ENCODE assay signal across 9 mouse cellular contexts in genomic region chr11:58641057-58641456, GRCm38 (mm10). TPM values are rescaled to one million over a fixed set of nuclear protein-coding genes. Genes with fewer than 3 reads are reported as not detected.
A peak's percentile ranks its signal among the peaks of the same experiment; 100 is the strongest.
DNase-seq lines count a peak whose midpoint lies in the region; ATAC-seq lines count a peak whose summit lies in the region.
"Had no signal": no experiment of that assay in that cellular context is flagged by ENCODE, and none has a peak within 500 bp of the region (broad histone marks: within the 10 kb centered on the region; RNA-seq: fewer than 3 reads in every experiment).

No protein-coding gene starts in this region.

- peaks cover 47% of the 10 kb centered on the region for H3K27me3 ChIP-seq in heart, embryonic 10.5 days (ENCODE audit: insufficient read depth, poor library complexity, severe bottlenecking)
- no peaks in the 10 kb centered on the region; the same call in 1 of the 2 replicates for H3K27me3 ChIP-seq in embryonic facial prominence, embryonic 11.5 days (ENCODE audit: control insufficient read depth, insufficient read depth, low read length)
- H3K27me3 ChIP-seq in intestine, embryonic 14.5 days (replicated peaks; ENCODE audit: control insufficient read depth, insufficient read depth, low read length): peaks cover 14% of the 10 kb centered on the region; the same call in 1 of the 2 replicates
- peaks cover 12% of the 10 kb centered on the region; the same call in 1 of the 2 replicates for H3K27me3 ChIP-seq in midbrain, embryonic 15.5 days (replicated peaks)

- no peak for DNase-seq in heart, embryonic 10.5 days (ENCODE audit: low spot score)
- no peak for DNase-seq in heart, adult 18-20 months
- no peak for DNase-seq in embryonic facial prominence, embryonic 11.5 days (ENCODE audit: low spot score)
- no peak for DNase-seq in intestine, embryonic 14.5 days (ENCODE audit: low spot score)
- no peak for DNase-seq in urinary bladder, postnatal 36 days (ENCODE audit: low spot score in 2 of 2)
- DNase-seq in cerebellum, postnatal 4 days (ENCODE audit: low spot score in 2 of 2): no peak
- no peak for DNase-seq in lung, postnatal 36 days

- H3K4me3 ChIP-seq in heart, embryonic 10.5 days: peak overlapping the region; percentile 58
- peak overlapping the region; percentile 31; the same call in 1 of the 2 replicates for H3K4me3 ChIP-seq in embryonic facial prominence, embryonic 11.5 days (ENCODE audit: low read depth, low read length)
- H3K4me3 ChIP-seq in intestine, embryonic 14.5 days (ENCODE audit: low read depth, low read length): no peak overlapping the region
- H3K4me3 ChIP-seq in midbrain, embryonic 15.5 days: peak overlapping the region; percentile 47

- ATAC-seq in embryonic facial prominence, embryonic 11.5 days (replicated peaks; ENCODE audit: insufficient number of reproducible peaks, low FRiP score, low TSS enrichment, low read depth): no peak
- no peak for ATAC-seq in intestine, embryonic 14.5 days (replicated peaks; ENCODE audit: low FRiP score, low TSS enrichment, low read depth)
- no peak for ATAC-seq in midbrain, embryonic 15.5 days (replicated peaks)

- 27% methylated on average over 14 of the region's 14 CpGs for WGBS in heart, embryonic 10.5 days
- 28% methylated on average over 14 of the region's 14 CpGs for WGBS in embryonic facial prominence, embryonic 11.5 days
- WGBS in intestine, embryonic 14.5 days: 31% methylated on average over 14 of the region's 14 CpGs
- WGBS in midbrain, embryonic 15.5 days: 24% methylated on average over 14 of the region's 14 CpGs

- H3K27ac ChIP-seq in heart, embryonic 10.5 days: peak overlapping the region; percentile 83; the same call in 1 of the 2 replicates
- no peak overlapping the region for H3K27ac ChIP-seq in embryonic facial prominence, embryonic 11.5 days (replicated peaks; ENCODE audit: low read depth, low read length)
- H3K27ac ChIP-seq in intestine, embryonic 14.5 days (ENCODE audit: low read depth): no peak overlapping the region
- no peak overlapping the region for H3K27ac ChIP-seq in midbrain, embryonic 15.5 days

- peaks cover 9% of the 10 kb centered on the region for H3K4me1 ChIP-seq in heart, embryonic 10.5 days
- H3K4me1 ChIP-seq in embryonic facial prominence, embryonic 11.5 days (ENCODE audit: control insufficient read depth, insufficient read depth, low read length): no peaks in the 10 kb centered on the region
- peaks cover 6% of the 10 kb centered on the region; the same call in 1 of the 2 replicates for H3K4me1 ChIP-seq in intestine, embryonic 14.5 days (replicated peaks; ENCODE audit: control insufficient read depth, insufficient read depth, low read length)
- H3K4me1 ChIP-seq in midbrain, embryonic 15.5 days: peaks cover 10% of the 10 kb centered on the region

- no peaks in the 10 kb centered on the region for H3K36me3 ChIP-seq in heart, embryonic 10.5 days
- H3K36me3 ChIP-seq in embryonic facial prominence, embryonic 11.5 days (replicated peaks; ENCODE audit: control insufficient read depth, insufficient read depth, low read depth, low read length): no peaks in the 10 kb centered on the region
- no peaks in the 10 kb centered on the region for H3K36me3 ChIP-seq in intestine, embryonic 14.5 days (ENCODE audit: control insufficient read depth, insufficient read depth, low read length)
- no peaks in the 10 kb centered on the region for H3K36me3 ChIP-seq in midbrain, embryonic 15.5 days (replicated peaks)

- H3K9ac ChIP-seq in embryonic facial prominence, embryonic 11.5 days (replicated peaks; ENCODE audit: low read length): no peak overlapping the region
- H3K9ac ChIP-seq in intestine, embryonic 14.5 days (ENCODE audit: low read length): no peak overlapping the region
- H3K9ac ChIP-seq in midbrain, embryonic 15.5 days: peak overlapping the region; percentile 50; the same call in 1 of the 2 replicates

- no peaks in the 10 kb centered on the region for H3K9me3 ChIP-seq in heart, embryonic 10.5 days
- no peaks in the 10 kb centered on the region for H3K9me3 ChIP-seq in embryonic facial prominence, embryonic 11.5 days (replicated peaks; ENCODE audit: control insufficient read depth, low read length)
- no peaks in the 10 kb centered on the region for H3K9me3 ChIP-seq in intestine, embryonic 14.5 days (ENCODE audit: control insufficient read depth, low read length)
- H3K9me3 ChIP-seq in midbrain, embryonic 15.5 days: no peaks in the 10 kb centered on the region

- H3K4me2 ChIP-seq in embryonic facial prominence, embryonic 11.5 days (ENCODE audit: low read depth, low read length): no peak overlapping the region
- H3K4me2 ChIP-seq in intestine, embryonic 14.5 days (ENCODE audit: low read length): peak overlapping the region; percentile 67
- H3K4me2 ChIP-seq in midbrain, embryonic 15.5 days: peak overlapping the region; percentile 99

RNA-seq across cellular contexts. Expression of gene Trim58, which starts 0.8 kb away (rescaled TPM):
- 1.1 and 1.2 TPM in 2 replicates for polyA plus RNA-seq in heart, embryonic 10.5 days (2016; fragmentation: Nextera tagmentation; extraction: Ambion mirVana)
- not detected for total RNA-seq in heart, adult 18-20 months (2021)
- 0.28 and 0.43 TPM in 2 replicates for polyA plus RNA-seq in embryonic facial prominence, embryonic 11.5 days (2014; fragmentation: Nextera tagmentation; extraction: Ambion mirVana)
- polyA plus RNA-seq in intestine, embryonic 14.5 days (2014; fragmentation: Nextera tagmentation; extraction: Ambion mirVana): 0.08 and 0.16 TPM in 2 replicates
- polyA plus RNA-seq in midbrain, embryonic 15.5 days (2015; fragmentation: Nextera tagmentation; extraction: Ambion mirVana): 0.10 and 0.13 TPM in 2 replicates

RNA-seq across cellular contexts. Expression of gene Olfr323, which starts 10.8 kb away (rescaled TPM):
- not detected in 2 replicates for polyA plus RNA-seq in heart, embryonic 10.5 days (2016; fragmentation: Nextera tagmentation; extraction: Ambion mirVana)
- total RNA-seq in heart, adult 18-20 months (2021): not detected
- not detected in 2 replicates for polyA plus RNA-seq in embryonic facial prominence, embryonic 11.5 days (2014; fragmentation: Nextera tagmentation; extraction: Ambion mirVana)
- polyA plus RNA-seq in intestine, embryonic 14.5 days (2014; fragmentation: Nextera tagmentation; extraction: Ambion mirVana): 0.12 TPM in 1 of 2 replicates, not detected in the other
- not detected in 2 replicates for polyA plus RNA-seq in midbrain, embryonic 15.5 days (2015; fragmentation: Nextera tagmentation; extraction: Ambion mirVana)
- total RNA-seq: heart, postnatal 25 days had no signal

RNA-seq across cellular contexts. Expression of gene Olfr322, which starts 17.5 kb away (rescaled TPM):
- polyA plus RNA-seq in heart, embryonic 10.5 days (2016; fragmentation: Nextera tagmentation; extraction: Ambion mirVana): not detected in 2 replicates
- not detected for total RNA-seq in heart, adult 18-20 months (2021)
- not detected in 2 replicates for polyA plus RNA-seq in embryonic facial prominence, embryonic 11.5 days (2014; fragmentation: Nextera tagmentation; extraction: Ambion mirVana)
- polyA plus RNA-seq in intestine, embryonic 14.5 days (2014; fragmentation: Nextera tagmentation; extraction: Ambion mirVana): not detected in 2 replicates
- polyA plus RNA-seq in midbrain, embryonic 15.5 days (2015; fragmentation: Nextera tagmentation; extraction: Ambion mirVana): 0.11 TPM in 1 of 2 replicates, not detected in the other
- total RNA-seq: heart, postnatal 25 days had no signal

RNA-seq across cellular contexts. Expression of gene 2210407C18Rik, which starts 25.2 kb away (rescaled TPM):
- polyA plus RNA-seq in heart, embryonic 10.5 days (2016; fragmentation: Nextera tagmentation; extraction: Ambion mirVana): not detected in 2 replicates
- 1 to 10 TPM; 2.7 to 4.9 TPM for total RNA-seq in heart, adult 18-20 months (2021)
- not detected in 2 replicates for polyA plus RNA-seq in embryonic facial prominence, embryonic 11.5 days (2014; fragmentation: Nextera tagmentation; extraction: Ambion mirVana)
- 0.22 TPM in 1 of 2 replicates, not detected in the other for polyA plus RNA-seq in intestine, embryonic 14.5 days (2014; fragmentation: Nextera tagmentation; extraction: Ambion mirVana)
- not detected in 2 replicates for polyA plus RNA-seq in midbrain, embryonic 15.5 days (2015; fragmentation: Nextera tagmentation; extraction: Ambion mirVana)

RNA-seq across cellular contexts. Expression of gene Olfr320, which starts 39.8 kb away (rescaled TPM):
- not detected in 2 replicates for polyA plus RNA-seq in heart, embryonic 10.5 days (2016; fragmentation: Nextera tagmentation; extraction: Ambion mirVana)
- not detected for total RNA-seq in heart, adult 18-20 months (2021)
- polyA plus RNA-seq in embryonic facial prominence, embryonic 11.5 days (2014; fragmentation: Nextera tagmentation; extraction: Ambion mirVana): not detected in 2 replicates
- not detected in 2 replicates for polyA plus RNA-seq in intestine, embryonic 14.5 days (2014; fragmentation: Nextera tagmentation; extraction: Ambion mirVana)
- polyA plus RNA-seq in midbrain, embryonic 15.5 days (2015; fragmentation: Nextera tagmentation; extraction: Ambion mirVana): not detected in 2 replicates
- total RNA-seq: heart, postnatal 25 days had no signal
